Mouse (Mus musculus): ENCODE data around the gene Srd5a2.
"Not testable (repeated sequence)": the region's sequence is repeated elsewhere in the genome, so short reads cannot be mapped to it uniquely, and the experiment has no call there.

Srd5a2 gene

DNA sequence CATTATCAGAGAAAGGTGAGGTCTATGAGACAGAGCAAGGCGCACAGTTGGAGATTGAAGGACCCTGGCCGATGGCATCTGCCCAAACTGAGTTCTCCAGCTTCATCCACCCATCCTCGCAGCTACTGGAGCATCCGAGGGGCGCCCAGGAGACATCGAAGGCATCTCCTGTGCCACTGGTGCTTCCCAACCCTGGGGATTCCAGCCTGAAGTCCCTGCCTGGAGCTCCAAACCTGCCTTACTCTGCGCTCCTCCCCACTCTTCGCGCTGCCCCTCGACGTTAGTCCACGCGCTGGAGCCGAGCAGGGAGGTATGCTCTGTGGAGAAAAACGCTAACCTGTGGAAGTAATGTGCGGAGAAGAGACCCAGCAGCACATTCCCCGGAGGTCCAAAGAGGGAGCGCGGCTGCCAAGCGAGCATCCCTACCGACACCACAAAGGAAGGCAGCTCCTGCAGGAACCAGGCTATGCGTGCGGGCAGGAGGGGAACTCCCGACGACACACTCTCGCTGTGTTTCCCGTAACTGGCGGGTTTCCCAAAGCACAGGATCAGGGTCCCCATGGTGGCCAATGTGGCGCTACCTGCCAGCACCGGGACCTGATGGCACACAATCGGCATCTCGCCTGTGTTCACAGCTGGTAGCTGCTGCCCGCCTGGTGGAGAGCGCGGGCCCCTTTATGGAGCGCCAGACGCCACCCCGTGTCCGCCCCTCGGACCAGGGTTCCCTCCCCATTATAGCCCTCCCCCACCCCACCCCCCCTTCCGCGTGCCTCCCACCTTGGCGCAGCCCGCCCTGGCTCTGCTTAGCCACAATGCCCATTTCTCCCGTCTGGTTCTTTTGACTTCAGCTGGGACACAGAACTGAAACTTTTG is at the start of gene Srd5a2:
Srd5a2 (minus strand) TSS at position 707 of the 873 bp plus-strand sequence.
- no peak for DNase-seq (ENCODE audit: low read depth, low spot score)

DNA sequence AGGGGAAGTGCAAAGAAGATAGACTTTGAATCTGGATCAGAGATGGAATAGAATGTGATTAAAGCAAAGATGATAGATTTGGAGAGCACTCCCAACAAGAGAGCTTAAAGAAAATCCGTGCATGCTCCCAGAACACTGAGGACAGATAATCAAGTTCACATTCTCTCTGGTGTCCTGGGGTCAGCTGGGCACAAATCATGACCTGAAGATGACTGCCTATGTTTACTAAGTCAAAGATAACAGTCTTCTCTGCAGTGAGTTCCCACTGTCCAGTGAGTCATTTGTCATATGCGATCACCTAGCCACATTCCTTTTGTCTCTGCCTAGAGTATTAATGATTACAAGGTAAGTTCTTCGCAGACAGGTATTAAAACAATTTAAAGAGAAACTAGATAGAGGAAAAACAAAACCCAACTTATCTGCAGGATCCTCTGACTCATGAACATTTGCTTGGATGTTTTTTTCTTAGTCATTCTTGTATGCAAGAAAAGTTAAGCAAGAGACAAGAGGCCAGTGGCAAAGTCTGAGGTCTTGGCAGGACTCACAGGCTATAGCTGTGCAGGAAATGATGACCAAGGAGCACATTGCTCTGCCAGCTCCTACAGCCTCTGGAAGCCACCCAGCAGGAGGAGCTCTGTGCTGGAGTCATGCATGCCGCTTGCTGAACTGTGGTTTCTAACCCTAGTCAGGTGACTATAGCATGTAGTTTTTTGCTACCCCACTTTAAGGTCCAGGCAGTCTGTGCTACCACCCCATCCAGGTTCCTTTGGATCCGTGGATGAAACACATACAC is 41.4 kb upstream of the Srd5a2 start:
- DNase-seq (ENCODE audit: low read depth, low spot score), result no peak

DNA sequence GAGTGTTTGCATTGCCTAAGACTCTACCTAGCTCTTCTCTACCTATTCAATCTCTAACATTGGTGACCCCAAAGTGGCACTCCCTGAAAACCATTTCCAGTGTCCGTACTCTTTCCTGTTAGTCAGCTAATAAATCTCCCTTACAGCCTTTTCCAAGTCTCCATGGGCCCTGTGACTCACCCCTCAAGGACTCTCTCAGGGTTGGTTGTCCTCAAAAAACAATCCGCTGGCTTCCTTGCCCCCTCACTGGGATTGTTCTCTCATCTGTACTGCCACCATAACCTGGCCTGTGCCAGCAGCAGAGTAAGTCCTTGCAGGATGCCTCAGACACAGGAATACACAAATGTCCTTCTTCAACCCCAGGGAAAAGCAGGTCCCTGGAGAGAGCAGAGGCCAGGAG is 40.3 kb upstream of the Srd5a2 start:
- DNase-seq (ENCODE audit: low read depth, low spot score), result no peak

DNA sequence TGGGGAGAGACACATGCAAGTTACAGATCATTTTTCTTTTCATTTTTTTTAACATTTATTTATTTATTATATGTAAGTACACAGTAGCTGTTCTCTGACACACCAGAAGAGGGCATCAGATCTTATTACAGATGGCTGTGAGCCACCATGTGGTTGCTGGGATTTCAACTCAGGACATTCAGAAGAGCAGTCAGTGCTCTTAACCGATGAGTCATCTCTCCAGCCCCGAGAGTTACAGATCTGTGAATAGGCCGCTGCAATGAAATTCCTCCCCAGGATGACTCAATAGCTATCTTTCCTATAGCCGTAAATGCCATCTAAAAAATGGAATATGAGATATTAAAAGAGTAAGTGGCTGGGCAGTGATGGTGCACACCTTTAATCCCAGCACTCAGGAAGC is 35.7 kb upstream of the Srd5a2 start:
- DNase-seq (ENCODE audit: low read depth, low spot score), result peak; percentile 1

DNA sequence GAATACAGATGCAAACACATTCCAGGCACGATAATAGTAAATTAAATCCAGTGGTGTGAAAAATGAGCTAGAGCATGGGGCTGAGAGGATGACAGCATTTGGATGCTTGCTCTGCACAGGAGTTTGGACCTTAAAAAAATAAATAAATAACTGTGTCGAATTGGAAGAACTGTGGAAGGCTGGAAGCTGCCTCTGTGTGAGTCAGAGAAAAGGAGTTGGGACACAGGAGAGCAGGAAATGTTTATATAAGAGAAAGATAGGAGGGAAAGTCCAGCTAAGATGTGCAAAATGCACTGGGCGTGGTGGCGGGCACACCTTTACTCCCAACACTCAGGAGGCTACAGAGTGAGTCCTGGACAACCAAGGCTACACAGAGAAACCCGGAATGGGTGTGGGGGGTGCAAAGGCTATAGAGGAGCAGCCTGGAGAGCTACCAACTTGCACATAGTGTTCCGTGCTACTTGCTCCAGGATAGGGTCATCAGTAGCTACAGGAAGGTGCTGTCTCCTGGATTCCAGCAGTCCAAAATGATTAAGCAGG is 32.4 kb upstream of the Srd5a2 start:
- no peak for DNase-seq (ENCODE audit: low read depth, low spot score)

DNA sequence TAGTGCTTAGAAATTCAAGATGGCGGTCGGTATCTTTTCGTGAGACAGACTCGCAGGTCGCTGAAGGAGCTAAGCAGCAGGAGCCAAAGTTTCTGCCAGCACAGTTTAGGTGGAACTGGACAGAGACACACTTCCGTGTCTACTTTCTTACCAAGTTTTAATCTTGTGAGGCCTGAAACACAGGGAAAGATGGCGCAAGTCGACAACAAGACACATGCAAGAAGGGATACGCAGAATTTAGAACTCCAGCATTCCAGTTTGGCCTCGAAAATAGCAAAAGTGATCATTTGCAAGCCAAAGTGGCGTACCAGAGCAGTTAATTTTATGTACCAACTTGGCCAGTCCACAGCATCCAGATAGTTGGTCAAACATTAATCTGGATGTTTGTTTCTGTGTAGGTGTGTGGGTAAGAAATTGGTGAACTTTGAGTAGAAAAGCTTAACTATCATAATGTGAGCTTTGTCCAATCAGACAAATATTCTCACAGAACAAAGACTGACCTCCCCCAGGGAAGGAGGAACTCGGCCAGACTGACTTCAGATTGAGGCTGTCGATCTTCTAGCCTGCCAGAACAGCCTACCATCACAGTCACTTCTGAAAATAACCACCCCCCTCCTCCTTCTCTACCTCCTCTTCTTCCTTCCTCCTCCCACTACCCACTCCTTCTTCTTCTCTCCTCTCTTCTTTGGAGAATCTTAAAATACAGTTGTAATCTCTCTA is 31.2 kb upstream of the Srd5a2 start:
- no peak for DNase-seq (ENCODE audit: low read depth, low spot score)

DNA sequence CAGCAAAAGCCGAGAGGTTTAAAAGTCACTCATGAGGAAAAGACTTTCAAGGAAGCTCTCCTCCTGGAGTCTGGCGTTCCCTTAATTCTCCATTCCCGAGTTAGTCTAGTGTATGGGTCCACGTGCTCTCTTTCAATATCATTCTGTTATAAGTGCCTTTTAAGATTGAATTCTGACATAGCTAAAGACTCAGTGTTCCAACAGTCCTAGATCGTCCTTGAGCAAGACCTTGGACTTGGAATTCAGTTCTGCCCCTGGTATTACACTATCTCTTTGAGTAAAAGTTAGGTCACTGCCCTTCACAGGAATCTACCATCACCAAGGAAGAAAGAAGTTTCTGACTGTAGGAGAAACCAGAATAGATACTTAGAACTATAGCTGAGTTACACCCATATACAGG is 25.4 kb upstream of the Srd5a2 start:
- DNase-seq (ENCODE audit: low read depth, low spot score), result not testable (repeated sequence)

DNA sequence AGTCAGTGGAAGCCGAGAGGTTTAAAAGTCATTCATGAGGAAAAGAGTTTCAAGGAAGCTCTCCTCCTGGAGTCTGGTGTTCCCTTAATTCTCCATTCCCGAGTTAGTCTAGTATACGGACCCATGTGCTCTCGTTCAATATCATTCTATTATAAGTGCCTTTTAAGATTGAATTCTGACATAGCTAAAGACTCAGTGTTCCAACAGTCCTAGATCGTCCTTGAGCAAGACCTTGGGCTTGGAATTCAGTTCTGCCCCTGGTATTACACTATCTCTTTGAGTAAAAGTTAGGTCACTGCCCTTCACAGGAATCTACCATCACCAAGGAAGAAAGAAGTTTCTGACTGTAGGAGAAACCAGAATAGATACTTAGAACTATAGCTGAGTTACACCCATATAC is 15.0 kb upstream of the Srd5a2 start:
- not testable (repeated sequence) for DNase-seq (ENCODE audit: low read depth, low spot score)

DNA sequence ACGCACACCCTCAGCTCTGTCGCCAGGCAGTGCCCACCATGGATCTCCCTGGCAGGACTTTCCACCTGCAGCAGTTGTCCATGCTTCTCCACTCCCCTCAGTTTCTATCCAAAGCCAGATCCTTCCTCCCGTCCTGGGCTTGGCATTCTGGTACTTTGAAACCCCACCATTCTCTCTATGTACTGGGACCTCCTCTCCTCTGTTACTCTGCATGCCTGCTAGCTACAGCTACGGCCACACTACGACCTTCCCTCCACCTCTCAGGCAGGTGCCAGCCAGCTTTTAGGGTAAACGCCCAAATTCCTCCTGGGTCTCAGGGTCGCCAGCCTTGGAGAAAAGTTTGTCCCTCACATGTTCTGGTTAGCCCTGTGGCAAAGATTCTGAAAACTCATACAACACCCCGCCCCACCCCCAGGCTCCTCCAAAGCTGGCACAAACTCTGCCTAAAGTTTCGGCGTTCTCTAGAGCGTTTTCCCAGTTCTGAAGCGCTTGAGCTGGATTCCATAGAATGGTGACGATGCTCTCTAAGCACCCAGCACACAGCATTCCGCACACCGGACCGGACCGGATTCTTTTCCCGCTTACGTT is 607 bp upstream of the Srd5a2 start:
- DNase-seq (ENCODE audit: low read depth, low spot score), result no peak

DNA sequence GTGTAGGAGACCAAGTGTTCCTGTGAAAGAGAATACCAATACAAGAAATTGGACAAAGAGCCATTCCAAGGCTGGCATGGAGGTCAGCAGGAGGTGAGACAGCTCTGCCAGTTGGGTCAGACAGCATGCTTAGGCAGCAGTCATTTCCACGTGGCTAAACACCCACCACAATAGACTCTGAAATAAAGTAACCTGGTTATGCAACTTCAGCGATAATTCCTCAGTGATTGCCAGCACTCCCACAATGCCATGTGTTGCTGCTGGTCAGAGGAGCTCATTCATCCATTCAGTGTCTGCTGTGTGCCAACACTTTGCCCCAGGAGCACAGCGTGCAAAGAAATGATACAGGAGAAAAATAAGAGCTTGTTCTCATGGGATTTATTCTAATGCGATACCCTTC is 4.0 kb downstream of the Srd5a2 start:
- DNase-seq (ENCODE audit: low read depth, low spot score), result no peak

DNA sequence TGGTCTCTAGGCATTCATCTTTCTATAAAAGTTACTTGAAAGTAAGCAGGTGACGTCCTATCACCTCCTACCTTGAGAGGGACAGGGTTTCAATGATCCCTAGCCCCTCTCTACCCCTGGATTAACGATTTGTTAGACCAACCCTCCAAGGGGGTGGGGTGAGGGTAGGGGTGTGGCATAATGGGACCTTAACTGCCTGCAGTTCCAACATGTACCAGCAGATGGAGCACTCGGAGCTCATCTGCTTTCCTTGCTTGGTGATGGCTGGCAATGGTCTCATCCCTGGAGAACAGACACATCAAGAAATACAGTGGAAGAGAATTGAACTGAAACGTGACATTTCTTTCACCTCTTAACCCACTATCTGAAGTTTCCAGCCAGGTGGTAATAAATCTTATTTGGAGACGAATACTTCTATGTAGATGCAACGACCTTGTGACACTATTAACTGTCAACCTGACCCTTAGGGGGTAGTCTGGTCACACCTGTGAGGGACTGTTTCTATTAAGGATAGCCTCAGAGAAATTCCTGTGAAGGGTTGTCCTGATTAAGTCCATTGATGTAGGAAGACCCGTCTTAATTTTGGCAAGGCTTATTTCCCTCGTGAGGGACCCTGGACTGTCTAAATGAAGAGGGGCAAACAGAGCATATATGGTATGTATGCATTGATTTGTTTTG is 27.1 kb downstream of the Srd5a2 start:
- DNase-seq (ENCODE audit: low read depth, low spot score), result peak; percentile 28

DNA sequence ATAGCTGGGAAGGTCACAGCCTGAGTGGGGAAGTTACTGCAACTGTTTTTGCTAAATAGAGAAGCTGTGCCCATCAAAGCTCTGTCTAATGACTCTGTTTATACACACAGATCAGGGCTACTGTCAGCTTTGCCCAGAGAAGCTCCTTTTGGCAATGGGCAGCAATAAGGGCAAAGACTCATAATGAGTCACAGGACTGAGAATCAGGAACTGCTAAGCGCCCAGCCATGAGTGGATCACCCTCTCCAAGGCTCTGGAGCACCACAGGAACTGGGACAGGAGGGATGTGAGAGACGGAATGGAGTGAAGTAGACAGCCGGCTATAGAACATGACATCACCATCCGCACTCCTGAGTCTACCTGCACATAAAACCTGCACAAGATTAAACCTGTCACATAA is 29.4 kb downstream of the Srd5a2 start:
- no peak for DNase-seq (ENCODE audit: low read depth, low spot score)

DNA sequence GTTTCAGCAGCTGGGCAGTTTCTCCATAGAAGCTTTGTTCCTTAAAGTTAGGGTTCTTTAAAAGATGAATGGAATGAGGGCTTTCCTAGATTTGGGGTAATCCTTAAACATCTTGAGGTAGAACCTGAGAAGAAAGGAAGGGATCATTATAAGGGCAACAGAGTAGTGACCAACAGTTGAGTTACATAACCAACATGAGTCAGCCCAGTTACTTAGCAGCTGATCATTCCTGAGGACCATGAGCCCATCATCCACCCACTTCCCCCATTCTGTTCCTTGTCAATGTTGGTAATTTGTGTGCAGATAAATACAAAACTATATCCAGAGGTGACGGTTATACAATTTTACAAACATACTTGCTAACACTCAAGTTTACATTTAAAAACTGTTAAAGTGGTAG is 30.1 kb downstream of the Srd5a2 start:
- no peak for DNase-seq (ENCODE audit: low read depth, low spot score)

DNA sequence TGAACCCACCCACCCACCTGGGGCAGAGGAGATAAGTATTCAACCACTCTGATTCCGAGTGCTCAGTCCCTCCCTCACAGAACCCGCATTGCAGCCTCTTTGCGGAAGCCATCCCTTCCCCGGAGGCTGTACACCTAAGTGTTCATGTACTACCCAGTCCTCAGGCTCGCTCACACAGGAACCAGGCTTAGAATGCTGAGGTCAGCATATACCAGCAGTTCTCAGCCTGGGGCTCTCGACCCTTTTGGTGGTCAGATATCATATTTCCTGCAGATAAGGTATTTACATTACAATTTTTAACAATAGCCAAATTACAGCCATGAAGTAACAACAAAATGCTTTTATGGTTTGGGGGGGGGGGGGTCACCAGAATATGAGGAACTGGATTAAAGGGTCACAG is 32.6 kb downstream of the Srd5a2 start:
- DNase-seq (ENCODE audit: low read depth, low spot score), result no peak

DNA sequence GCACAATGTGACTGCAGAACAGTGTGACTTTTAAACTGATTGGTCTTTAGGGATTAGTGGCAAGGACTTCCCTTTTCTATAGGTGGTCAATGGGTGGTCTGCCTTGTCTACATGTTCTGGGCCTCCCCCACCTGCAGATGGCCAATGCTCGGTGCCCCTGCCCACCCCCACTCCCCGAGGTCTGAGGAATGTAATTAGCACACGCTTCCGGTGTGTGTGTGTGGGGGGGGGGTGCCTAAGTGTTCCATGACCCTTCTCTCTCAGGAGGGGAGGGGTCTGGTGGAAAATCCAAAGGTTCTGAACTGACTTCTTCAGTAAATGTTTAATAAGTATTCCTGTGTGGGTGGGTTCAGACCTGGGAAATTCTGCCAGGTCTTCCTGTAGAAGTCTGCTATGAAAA is 39.0 kb downstream of the Srd5a2 start:
- DNase-seq (ENCODE audit: low read depth, low spot score), result no peak

DNA sequence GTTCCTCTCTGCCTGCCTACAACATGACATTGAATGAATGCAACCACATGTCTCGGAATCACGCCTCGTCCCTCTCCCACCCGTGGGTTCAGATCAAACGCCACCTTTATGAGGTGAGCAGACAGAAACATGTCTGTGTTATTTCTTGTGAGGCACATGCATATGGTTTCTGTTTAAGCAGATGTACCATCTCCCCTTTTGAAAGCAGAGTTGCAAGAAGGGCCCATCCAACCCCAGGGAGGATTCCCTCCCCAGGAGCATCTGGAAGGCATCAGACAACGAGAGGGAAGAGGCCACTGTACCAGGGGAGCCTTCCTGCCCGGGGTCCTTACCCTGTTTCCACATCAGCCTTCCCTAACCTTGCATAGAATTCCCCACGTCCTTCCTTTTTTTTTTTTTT is 40.7 kb downstream of the Srd5a2 start:
- DNase-seq (ENCODE audit: low read depth, low spot score), result no peak

DNA sequence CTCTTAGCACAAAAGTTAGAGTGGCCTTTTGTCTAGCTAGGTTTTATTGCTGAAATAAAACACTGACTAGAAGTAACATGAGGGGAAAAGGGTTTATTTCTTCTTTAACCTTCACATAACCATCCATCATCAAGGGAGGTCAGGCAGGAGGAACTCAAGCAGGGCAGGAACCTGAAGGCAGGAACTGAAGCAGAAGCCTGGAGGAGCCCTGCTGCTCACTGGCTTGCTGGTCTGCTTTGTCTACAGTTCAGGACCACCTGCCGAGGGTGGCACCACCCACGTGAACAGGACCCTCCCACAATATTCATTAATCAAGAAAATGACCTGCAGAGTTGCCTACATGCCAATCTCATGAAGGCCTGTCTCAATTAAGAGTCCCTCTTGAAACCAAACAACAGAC is 45.3 kb downstream of the Srd5a2 start:
- DNase-seq (ENCODE audit: low read depth, low spot score), result no peak

DNA sequence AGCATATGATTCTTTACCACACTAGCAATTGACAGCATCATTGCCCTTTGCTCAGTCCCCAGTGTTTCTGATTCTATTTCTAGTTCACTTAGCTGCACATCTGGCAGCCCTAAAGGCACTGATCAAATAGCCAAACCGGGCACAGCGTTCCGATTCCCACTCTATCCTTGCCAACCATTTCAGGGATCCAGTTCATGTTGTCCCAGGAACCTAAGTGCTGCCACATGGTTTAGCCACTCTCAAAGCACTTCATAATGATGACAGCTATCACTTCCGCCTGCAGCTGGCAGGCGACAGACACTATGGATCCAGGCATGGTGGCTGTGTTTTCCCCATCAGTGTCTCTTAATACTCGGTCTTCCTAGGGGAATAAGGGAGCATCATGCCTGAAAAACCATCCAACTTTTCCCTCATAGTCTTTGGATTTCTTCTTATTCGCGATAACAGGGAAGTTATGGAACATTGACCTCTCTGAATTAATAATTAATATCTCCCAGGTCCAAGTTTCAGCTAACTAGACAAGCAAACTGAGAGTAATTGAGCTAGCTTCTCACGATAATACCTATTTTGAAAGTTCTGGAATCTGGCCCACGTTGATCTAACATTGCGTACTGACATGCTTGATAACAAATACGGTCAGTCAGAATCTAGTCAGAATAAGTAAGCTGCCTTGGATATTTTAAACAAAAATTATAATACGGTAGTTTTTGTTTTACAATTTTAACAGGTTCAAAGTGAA is 51.6 kb downstream of the Srd5a2 start:
- DNase-seq (ENCODE audit: low read depth, low spot score), result no peak

DNA sequence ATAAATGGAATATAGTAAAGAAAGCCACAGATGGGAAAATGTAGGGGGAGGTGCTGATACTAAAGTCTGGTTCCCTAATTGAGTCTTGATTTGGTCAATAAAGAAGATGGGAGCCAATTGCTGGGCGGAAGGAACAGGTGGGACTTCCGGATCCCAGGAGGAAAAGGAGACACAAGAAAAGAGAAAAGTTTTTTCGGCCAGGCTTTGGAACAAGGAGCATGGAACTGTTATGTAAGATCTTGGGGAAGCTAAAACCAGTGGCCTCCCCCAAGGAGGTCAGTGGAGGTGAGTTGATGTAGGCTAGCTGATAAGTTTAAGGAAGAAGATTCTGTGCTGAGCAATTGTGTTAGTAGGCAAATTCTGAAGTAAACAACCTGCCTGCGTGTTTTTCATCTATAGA is 56.5 kb downstream of the Srd5a2 start:
- DNase-seq (ENCODE audit: low read depth, low spot score), result no peak

DNA sequence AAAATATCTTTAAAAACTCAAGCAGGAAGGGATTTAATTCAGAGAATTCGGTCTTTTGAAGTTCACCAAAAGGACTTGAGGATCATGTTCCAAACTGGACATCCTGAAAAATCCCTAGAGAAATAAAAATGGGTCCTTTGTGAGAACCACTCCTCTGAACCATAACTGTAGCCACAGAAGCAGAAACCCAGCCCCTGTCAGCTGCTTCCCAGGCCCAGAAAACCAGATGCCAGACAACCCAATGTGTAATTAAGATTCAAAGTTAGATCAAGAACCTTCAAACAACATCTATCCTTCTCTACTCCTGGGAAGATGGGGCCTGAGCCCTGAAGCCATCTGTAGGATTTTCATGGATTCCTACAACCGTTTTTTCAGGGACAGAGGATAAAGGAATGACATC is 61.1 kb downstream of the Srd5a2 start:
- DNase-seq (ENCODE audit: low read depth, low spot score), result no peak
